Mouse (Mus musculus) E14TG2a.4 (cell line): ENCODE measurements around the gene Hsd3b2.

Experiments
- CTCF ChIP-seq: conservative IDR thresholded peaks from 2 replicates; pipeline ENCODE4 v1.5.1; 2014; ENCODE audit warnings: low read length
- POU5F1 ChIP-seq: IDR thresholded peaks from 2 replicates; pipeline ENCODE4 v1.6.1; 2014; ENCODE audit warnings: low read length, borderline replicate concordance

DNA sequence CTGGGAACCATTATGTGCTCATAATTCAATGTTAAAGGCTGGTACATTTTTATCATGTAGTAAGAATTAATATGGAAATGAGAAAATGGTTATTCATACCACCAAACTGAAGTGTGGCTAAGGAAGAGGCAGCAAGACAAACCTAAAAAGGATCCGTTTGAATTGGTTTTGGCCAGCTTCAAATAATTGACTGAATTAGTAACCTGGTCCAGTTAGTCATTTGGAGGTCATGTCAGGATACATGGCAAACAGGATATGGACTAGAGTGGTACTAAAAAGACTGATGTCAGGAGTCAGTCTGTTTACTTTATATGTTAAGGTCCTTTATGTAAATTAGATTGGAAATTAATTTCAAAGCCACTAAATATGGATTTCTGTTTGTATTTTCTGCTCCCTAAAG, 41.9 kb downstream of the Hsd3b2 start:
- TF ChIP-seq CTCF (no peak), POU5F1 (no peak)
